Mouse (Mus musculus) intestine, embryonic 15.5 days (tissue): ENCODE measurements around the gene Lrsam1. TPM values are rescaled to one million over a fixed set of nuclear protein-coding genes. Genes with fewer than 3 reads are reported as not detected.

Experiments used
- ATAC-seq: fragments of 200-750 bp; cut with Nextera tagmentation; 2 replicates; pipeline ENCODE4 v1.8.0; 2017; ENCODE audit warnings: moderate TSS enrichment, moderate library complexity
- H3K27ac ChIP-seq: fragments of 300-500 bp; sonication (generic); 2 replicates; pipeline ENCODE4 v1.5.1; 2015; ENCODE audit warnings: mild to moderate bottlenecking, inconsistent platforms
- H3K27me3 ChIP-seq: fragments of 300-500 bp; sonication (generic); replicated peaks from 2 replicates; pipeline ENCODE4 v1.6.1; 2015; ENCODE audit warnings: inconsistent platforms
- H3K36me3 ChIP-seq: fragments of 300-500 bp; sonication (generic); 2 replicates; pipeline ENCODE4 v1.6.1; 2015; ENCODE audit warnings: inconsistent platforms
- H3K4me1 ChIP-seq: fragments of 300-500 bp; sonication (generic); replicated peaks from 2 replicates; pipeline ENCODE4 v1.6.1; 2015; ENCODE audit warnings: inconsistent platforms
- H3K4me2 ChIP-seq: fragments of 300-500 bp; sonication (generic); replicated peaks from 2 replicates; pipeline ENCODE4 v1.6.1; 2015; ENCODE audit warnings: mild to moderate bottlenecking, inconsistent platforms
- H3K4me3 ChIP-seq: fragments of 300-500 bp; sonication (generic); replicated peaks from 2 replicates; pipeline ENCODE4 v1.5.1; 2015; ENCODE audit warnings: inconsistent platforms
- H3K9ac ChIP-seq: fragments of 300-500 bp; sonication (generic); 2 replicates; pipeline ENCODE4 v1.6.1; 2015; ENCODE audit warnings: inconsistent platforms
- H3K9me3 ChIP-seq: fragments of 300-500 bp; sonication (generic); 2 replicates; pipeline ENCODE4 v1.6.1; 2016; ENCODE audit warnings: inconsistent platforms
- WGBS: fragments of 180-500 bp; shearing (Covaris S2); methylation state at CpG from one replicate; pipeline ENCODE4 v1.1.7; 2015; 5-methylcytosine and 5-hydroxymethylcytosine counted together
- polyA plus RNA-seq: library from polyadenylated mRNA; unstranded; fragments of >200 nt; fragmentation: Nextera tagmentation; extraction: Ambion mirVana; gene quantifications from 2 replicates; pipeline ENCODE4 v1.2.1, GENCODE M21; 2015

Gene Lrsam1
- polyA plus RNA-seq, 1 experiment from 2014 or later = 7.2 TPM

GRCm38 (mm10) chr2:32918391-32918790 lies 43.0 kb downstream of the Lrsam1 start:
- Histone ChIP-seq H3K27me3 (no peaks in the 10 kb centered on the region), H3K4me2 (no peak overlapping the region), H3K9me3 (no peaks in the 10 kb centered on the region), H3K36me3 (peaks cover 26% of the 10 kb centered on the region), H3K27ac (no peak overlapping the region), H3K9ac (no peak overlapping the region), H3K4me3 (no peak overlapping the region), H3K4me1 (peaks cover 10% of the 10 kb centered on the region)
- WGBS = 74% methylated on average over 9 of the region's 9 CpGs
- no peak for ATAC-seq

GRCm38 (mm10) chr2:32917526-32917925 lies 43.9 kb downstream of the Lrsam1 start:
- 81% methylated on average over 11 of the region's 11 CpGs for WGBS
- Histone ChIP-seq H3K36me3 (peaks cover 23% of the 10 kb centered on the region), H3K4me1 (peaks cover 10% of the 10 kb centered on the region), H3K9ac (no peak overlapping the region), H3K4me2 (no peak overlapping the region), H3K4me3 (no peak overlapping the region), H3K27me3 (no peaks in the 10 kb centered on the region), H3K27ac (no peak overlapping the region), H3K9me3 (no peaks in the 10 kb centered on the region)
- ATAC-seq = no peak

- Histone ChIP-seq H3K4me3 (no peak overlapping the region), H3K27me3 (no peaks in the 10 kb centered on the region), H3K4me1 (peaks cover 12% of the 10 kb centered on the region), H3K9me3 (no peaks in the 10 kb centered on the region), H3K36me3 (peaks cover 18% of the 10 kb centered on the region), H3K9ac (peak overlapping the region; percentile 29), H3K27ac (peak overlapping the region; percentile 84), H3K4me2 (no peak overlapping the region)
- peak; percentile 61 for ATAC-seq
- 40% methylated on average over 3 of the region's 3 CpGs for WGBS
These were observed 46.5 kb downstream of the Lrsam1 start for GRCm38 (mm10) chr2:32914896-32915295.

GRCm38 (mm10) chr2:32914362-32914761 lies 47.1 kb downstream of the Lrsam1 start:
- H3K27me3 ChIP-seq = no peaks in the 10 kb centered on the region
- peak; percentile 26; the same call in 1 of the 2 replicates for ATAC-seq
- H3K9ac ChIP-seq = peak overlapping the region; percentile 29
- H3K4me2 ChIP-seq = no peak overlapping the region
- peak overlapping the region; percentile 84 for H3K27ac ChIP-seq
- H3K9me3 ChIP-seq = no peaks in the 10 kb centered on the region
- peaks cover 14% of the 10 kb centered on the region for H3K36me3 ChIP-seq
- WGBS = 71% methylated on average over 5 of the region's 5 CpGs
- peaks cover 12% of the 10 kb centered on the region for H3K4me1 ChIP-seq
- no peak overlapping the region for H3K4me3 ChIP-seq

- no peaks in the 10 kb centered on the region for H3K27me3 ChIP-seq
- WGBS = 32% methylated on average over 19 of the region's 19 CpGs
- peaks cover 32% of the 10 kb centered on the region for H3K4me1 ChIP-seq
- H3K4me3 ChIP-seq = no peak overlapping the region
- no peaks in the 10 kb centered on the region for H3K9me3 ChIP-seq
- no peak overlapping the region for H3K27ac ChIP-seq
- H3K9ac ChIP-seq = no peak overlapping the region
- ATAC-seq = no peak
- H3K36me3 ChIP-seq = 0 out of 2 replicates have a peak, but pooled peaks cover 13% of the 10 kb centered on the region
- H3K4me2 ChIP-seq = no peak overlapping the region
These were observed 49.1 kb downstream of the Lrsam1 start for GRCm38 (mm10) chr2:32912210-32912804.

- Histone ChIP-seq H3K9ac (no peak overlapping the region), H3K4me2 (no peak overlapping the region), H3K4me3 (no peak overlapping the region), H3K27ac (no peak overlapping the region), H3K36me3 (0 out of 2 replicates have a peak, but pooled peaks cover 13% of the 10 kb centered on the region), H3K27me3 (no peaks in the 10 kb centered on the region), H3K9me3 (no peaks in the 10 kb centered on the region), H3K4me1 (peaks cover 38% of the 10 kb centered on the region)
- WGBS = 83% methylated on average over 7 of the region's 7 CpGs
- ATAC-seq = no peak
These were observed 49.7 kb downstream of the Lrsam1 start for GRCm38 (mm10) chr2:32911639-32912182.

GRCm38 (mm10) chr2:32908796-32909195 lies 52.6 kb downstream of the Lrsam1 start:
- H3K4me1 ChIP-seq = peaks cover 46% of the 10 kb centered on the region
- H3K9me3 ChIP-seq = no peaks in the 10 kb centered on the region
- H3K27ac ChIP-seq = peak overlapping the region; percentile 76
- H3K4me2 ChIP-seq = peak overlapping the region; percentile 32
- H3K27me3 ChIP-seq = no peaks in the 10 kb centered on the region
- H3K9ac ChIP-seq = no peak overlapping the region
- 33% methylated on average over 11 of the region's 11 CpGs for WGBS
- 0 out of 2 replicates have a peak, but pooled peaks cover 9% of the 10 kb centered on the region for H3K36me3 ChIP-seq
- ATAC-seq = 0 out of 2 replicates have a peak, but pooled peaks have one; percentile 9
- no peak overlapping the region for H3K4me3 ChIP-seq

GRCm38 (mm10) chr2:32908272-32908671 lies 53.1 kb downstream of the Lrsam1 start:
- WGBS = 15% methylated on average over 6 of the region's 6 CpGs
- H3K27me3 ChIP-seq = no peaks in the 10 kb centered on the region
- peak overlapping the region; percentile 32 for H3K4me2 ChIP-seq
- H3K9me3 ChIP-seq = no peaks in the 10 kb centered on the region
- no peak overlapping the region for H3K9ac ChIP-seq
- peak overlapping the region; percentile 76 for H3K27ac ChIP-seq
- no peak overlapping the region for H3K4me3 ChIP-seq
- ATAC-seq = peak; percentile 46
- 0 out of 2 replicates have a peak, but pooled peaks cover 9% of the 10 kb centered on the region for H3K36me3 ChIP-seq
- H3K4me1 ChIP-seq = peaks cover 47% of the 10 kb centered on the region

GRCm38 (mm10) chr2:32907442-32907841 lies 54.0 kb downstream of the Lrsam1 start:
- Histone ChIP-seq H3K36me3 (0 out of 2 replicates have a peak, but pooled peaks cover 9% of the 10 kb centered on the region), H3K4me1 (peaks cover 47% of the 10 kb centered on the region)
- WGBS = 46% methylated on average over 8 of the region's 8 CpGs

GRCm38 (mm10) chr2:32905297-32905696 lies 56.1 kb downstream of the Lrsam1 start:
- Histone ChIP-seq H3K9me3 (no peaks in the 10 kb centered on the region), H3K4me1 (peaks cover 50% of the 10 kb centered on the region), H3K4me3 (no peak overlapping the region), H3K4me2 (peak overlapping the region; percentile 15; the same call in 1 of the 2 replicates), H3K27ac (peak overlapping the region; percentile 38), H3K9ac (no peak overlapping the region), H3K27me3 (no peaks in the 10 kb centered on the region), H3K36me3 (peaks cover 4% of the 10 kb centered on the region; the same call in 1 of the 2 replicates)
- peak; percentile 45 for ATAC-seq
- WGBS = 69% methylated on average over 8 of the region's 8 CpGs

More at GRCm38 (mm10) chr2:32907442-32907841, 54.0 kb downstream of the Lrsam1 start:
- no peak for ATAC-seq
- Histone ChIP-seq H3K4me2 (no peak overlapping the region), H3K9ac (no peak overlapping the region), H3K9me3 (no peaks in the 10 kb centered on the region), H3K4me3 (no peak overlapping the region), H3K27ac (peak overlapping the region; percentile 76), H3K27me3 (no peaks in the 10 kb centered on the region)

GRCm38 (mm10) chr2:32904637-32905036 lies 56.8 kb downstream of the Lrsam1 start:
- no peak for ATAC-seq
- Histone ChIP-seq H3K4me2 (peak overlapping the region; percentile 15; the same call in 1 of the 2 replicates), H3K9me3 (no peaks in the 10 kb centered on the region), H3K4me1 (peaks cover 52% of the 10 kb centered on the region), H3K36me3 (peaks cover 2% of the 10 kb centered on the region; the same call in 1 of the 2 replicates), H3K27me3 (no peaks in the 10 kb centered on the region), H3K9ac (no peak overlapping the region), H3K27ac (peak overlapping the region; percentile 38), H3K4me3 (no peak overlapping the region)
- 65% methylated on average over 5 of the region's 5 CpGs for WGBS

- Histone ChIP-seq H3K27me3 (no peaks in the 10 kb centered on the region), H3K9me3 (no peaks in the 10 kb centered on the region), H3K9ac (no peak overlapping the region), H3K4me2 (no peak overlapping the region), H3K4me3 (no peak overlapping the region), H3K27ac (no peak overlapping the region), H3K36me3 (peaks cover 2% of the 10 kb centered on the region; the same call in 1 of the 2 replicates), H3K4me1 (peaks cover 54% of the 10 kb centered on the region)
- ATAC-seq = no peak
- WGBS = 93% methylated on average over 4 of the region's 4 CpGs
These were observed 57.9 kb downstream of the Lrsam1 start for GRCm38 (mm10) chr2:32903470-32903869.
